Comparison of ENCODE assay signal across 1 mouse cellular context in the genomic region with DNA sequence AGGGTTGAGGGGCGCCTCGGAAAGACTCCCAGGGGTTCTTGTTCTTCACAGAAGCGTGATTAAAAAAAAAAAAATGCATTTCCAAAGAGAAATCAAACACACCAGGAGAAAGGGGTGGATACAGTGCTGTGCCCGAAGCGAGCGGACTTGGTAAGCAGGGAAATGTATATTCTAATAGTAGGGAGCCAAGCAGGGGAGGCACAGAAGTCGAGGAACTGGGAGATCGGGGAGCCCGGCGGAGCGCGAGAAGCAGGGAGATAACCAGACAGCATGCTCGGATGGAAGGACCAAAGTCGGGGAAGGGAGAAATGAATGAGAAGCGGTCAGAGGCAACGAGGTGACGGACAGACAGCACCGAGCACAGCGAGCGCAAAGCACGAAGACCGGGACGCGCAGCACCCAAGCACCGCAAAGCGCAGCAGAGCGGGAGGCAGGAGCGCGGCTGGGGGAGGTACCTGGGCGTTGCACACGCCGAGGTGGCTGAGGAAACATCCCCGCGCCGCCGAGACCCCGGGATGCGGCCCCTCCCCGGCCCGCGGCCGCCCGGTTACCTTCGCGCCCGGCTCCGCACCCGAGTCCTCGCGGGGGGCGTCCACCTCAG.
A peak's percentile ranks its signal among the peaks of the same experiment; 100 is the strongest.
TF ChIP-seq lines count a peak whose summit lies in the region.

No protein-coding gene starts in this region.

TF ChIP-seq in CH12.LX, 34 proteins besides CTCF, POLR2A, EP300 and RAD21:
- TF ChIP-seq PAX5 (IDR thresholded peaks at IDR 0.05; ENCODE audit: low read length) (no peak), SIN3A (IDR thresholded peaks at IDR 0.05; ENCODE audit: low read length) (0 out of 2 replicates have a peak, but pooled peaks have one; percentile 2), NRF1 (IDR thresholded peaks at IDR 0.05; ENCODE audit: low read depth, low read length) (peak; percentile 37; the same call in 1 of the 2 replicates)
